Mouse (Mus musculus): ENCODE measurements around the gene Hoxd9.

GRCm38 (mm10) chr2:74733317-74733661 is 35.8 kb downstream of the Hoxd9 start:
- TF ChIP-seq POLR2A (IDR thresholded peaks at IDR 0.05; ENCODE audit: insufficient read depth, low read length) (no peak), CTCF (IDR thresholded peaks at IDR 0.05; ENCODE audit: low read depth, low read length) (no peak)

All from ES-Bruce4 (cell line).